In the genomic region with DNA sequence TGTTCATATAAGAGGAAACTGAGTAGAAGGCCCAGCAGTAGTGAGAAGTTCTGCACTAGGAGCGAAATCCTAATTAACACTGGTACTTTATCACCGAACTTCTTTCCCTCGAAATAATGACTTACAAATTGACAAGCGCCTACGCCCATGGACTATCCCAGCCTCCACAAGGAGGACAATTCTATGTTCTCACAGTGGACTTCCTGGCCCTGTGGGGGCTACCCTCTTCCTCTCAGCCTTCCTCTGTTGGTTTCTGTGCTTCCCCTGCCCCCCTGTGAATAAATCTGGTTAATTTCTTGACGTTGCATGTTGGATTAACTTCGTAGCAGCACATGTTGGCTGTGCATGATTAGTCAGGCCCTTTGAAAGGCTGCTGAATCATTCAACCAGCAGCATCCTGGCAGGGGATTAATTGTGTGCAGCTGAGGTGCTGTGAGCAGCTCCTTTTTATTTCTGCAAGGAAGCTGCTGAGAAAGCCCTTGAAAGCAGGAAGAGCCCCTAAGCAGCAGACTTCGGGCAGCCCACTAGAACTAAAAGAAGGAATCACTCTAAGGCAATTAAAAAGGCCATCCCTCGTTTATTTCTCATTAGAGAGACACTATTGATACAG, we compare ENCODE assay signal across 14 mouse cellular contexts.
DNase-seq lines count a peak whose midpoint lies in the region; ATAC-seq lines count a peak whose summit lies in the region.
"Had no signal": no experiment of that assay in that cellular context is flagged by ENCODE, and none has a peak within 500 bp of the region (broad histone marks: within the 10 kb centered on the region; RNA-seq: fewer than 3 reads in every experiment).

No protein-coding gene starts in this region.

- DNase-seq in midbrain, embryonic 10.5 days (ENCODE audit: low spot score), result peak; percentile 62
- peak; percentile 34 for DNase-seq in embryonic facial prominence, embryonic 10.5 days (ENCODE audit: low spot score)
- peak; percentile 58 for DNase-seq in forelimb bud, embryonic 11.5 days (ENCODE audit: low read depth, low spot score)
- peak; percentile 48 for DNase-seq in neural tube, embryonic 11.5 days (ENCODE audit: low spot score)
- no peak for DNase-seq in adipocyte (ENCODE audit: low spot score)
- no peak for DNase-seq in ovary, adult 18-20 months (ENCODE audit: low spot score)
- DNase-seq: heart, adult 18-20 months; kidney, postnatal 10 days; thymus, postnatal 36 days had no signal

- no peak overlapping the region for H3K4me2 ChIP-seq in midbrain, embryonic 16.5 days (ENCODE audit: low read length)
- no peak overlapping the region for H3K4me2 ChIP-seq in neural tube, embryonic 11.5 days (ENCODE audit: low read depth)
- H3K4me2 ChIP-seq: intestine, embryonic 15.5 days; liver, embryonic 15.5 days had no signal

- H3K9ac ChIP-seq in midbrain, embryonic 16.5 days (ENCODE audit: low read depth, low read length), result no peak overlapping the region
- no peak overlapping the region for H3K9ac ChIP-seq in neural tube, embryonic 11.5 days (ENCODE audit: low read length)
- H3K9ac ChIP-seq: intestine, embryonic 15.5 days; liver, embryonic 15.5 days had no signal

- H3K4me3 ChIP-seq in midbrain, embryonic 10.5 days, result no peak overlapping the region
- no peak overlapping the region for H3K4me3 ChIP-seq in midbrain, embryonic 16.5 days (ENCODE audit: low read depth, low read length)
- H3K4me3 ChIP-seq in embryonic facial prominence, embryonic 10.5 days, result no peak overlapping the region
- H3K4me3 ChIP-seq in neural tube, embryonic 11.5 days (ENCODE audit: low read depth, low read length), result no peak overlapping the region
- H3K4me3 ChIP-seq: intestine, embryonic 15.5 days; liver, embryonic 15.5 days; myocyte had no signal

- H3K27ac ChIP-seq in midbrain, embryonic 10.5 days (replicated peaks), result peak overlapping the region; percentile 76
- no peak overlapping the region for H3K27ac ChIP-seq in midbrain, embryonic 16.5 days (ENCODE audit: low read length)
- H3K27ac ChIP-seq in embryonic facial prominence, embryonic 10.5 days (replicated peaks), result no peak overlapping the region
- no peak overlapping the region for H3K27ac ChIP-seq in neural tube, embryonic 11.5 days (ENCODE audit: low read depth, low read length)
- H3K27ac ChIP-seq: intestine, embryonic 15.5 days; liver, embryonic 15.5 days had no signal

- H3K27me3 ChIP-seq in midbrain, embryonic 10.5 days (ENCODE audit: low read depth, poor library complexity, severe bottlenecking), result 0 out of 2 replicates have a peak, but pooled peaks cover 4% of the 10 kb centered on the region
- H3K27me3 ChIP-seq in midbrain, embryonic 16.5 days (ENCODE audit: control insufficient read depth, insufficient read depth, low read depth, low read length), result no peaks in the 10 kb centered on the region
- H3K27me3 ChIP-seq in embryonic facial prominence, embryonic 10.5 days (replicated peaks; ENCODE audit: low read depth, poor library complexity, severe bottlenecking), result no peaks in the 10 kb centered on the region
- no peaks in the 10 kb centered on the region for H3K27me3 ChIP-seq in neural tube, embryonic 11.5 days (ENCODE audit: control insufficient read depth, insufficient read depth, low read length)
- H3K27me3 ChIP-seq: liver, embryonic 15.5 days had no signal

- no peaks in the 10 kb centered on the region for H3K9me3 ChIP-seq in midbrain, embryonic 10.5 days (replicated peaks)
- H3K9me3 ChIP-seq in midbrain, embryonic 16.5 days (replicated peaks; ENCODE audit: control insufficient read depth, low read length, poor library complexity, severe bottlenecking), result no peaks in the 10 kb centered on the region
- H3K9me3 ChIP-seq in embryonic facial prominence, embryonic 10.5 days, result no peaks in the 10 kb centered on the region
- no peaks in the 10 kb centered on the region for H3K9me3 ChIP-seq in neural tube, embryonic 11.5 days (ENCODE audit: control insufficient read depth, low read length)
- H3K9me3 ChIP-seq: intestine, embryonic 15.5 days; liver, embryonic 15.5 days had no signal

- H3K4me1 ChIP-seq in midbrain, embryonic 10.5 days, result peaks cover 43% of the 10 kb centered on the region
- H3K4me1 ChIP-seq in midbrain, embryonic 16.5 days (ENCODE audit: control insufficient read depth, insufficient read depth, low read length), result peaks cover 6% of the 10 kb centered on the region
- peaks cover 27% of the 10 kb centered on the region for H3K4me1 ChIP-seq in embryonic facial prominence, embryonic 10.5 days
- no peaks in the 10 kb centered on the region for H3K4me1 ChIP-seq in neural tube, embryonic 11.5 days (ENCODE audit: control insufficient read depth, insufficient read depth, low read length)
- H3K4me1 ChIP-seq: liver, embryonic 15.5 days had no signal

- ATAC-seq in midbrain, embryonic 16.5 days, result no peak
- no peak for ATAC-seq in neural tube, embryonic 11.5 days (ENCODE audit: insufficient read depth, low FRiP score, low TSS enrichment)
- ATAC-seq in megakaryocyte progenitor cell, adult 5-6 weeks (replicated peaks; ENCODE audit: poor library complexity), result no peak
- ATAC-seq: intestine, embryonic 15.5 days had no signal

- no peaks in the 10 kb centered on the region for H3K36me3 ChIP-seq in midbrain, embryonic 10.5 days
- H3K36me3 ChIP-seq in midbrain, embryonic 16.5 days (ENCODE audit: control insufficient read depth, insufficient read depth, low read length), result no peaks in the 10 kb centered on the region
- H3K36me3 ChIP-seq in embryonic facial prominence, embryonic 10.5 days (replicated peaks), result no peaks in the 10 kb centered on the region
- H3K36me3 ChIP-seq in neural tube, embryonic 11.5 days (ENCODE audit: control insufficient read depth, insufficient read depth, low read length), result no peaks in the 10 kb centered on the region
- H3K36me3 ChIP-seq: intestine, embryonic 15.5 days; liver, embryonic 15.5 days had no signal

- 39% methylated on average over 9 of the region's 9 CpGs for WGBS in midbrain, embryonic 10.5 days
- 23% methylated on average over 9 of the region's 9 CpGs for WGBS in midbrain, embryonic 16.5 days
- WGBS in embryonic facial prominence, embryonic 10.5 days, result 53% methylated on average over 9 of the region's 9 CpGs
- WGBS in neural tube, embryonic 11.5 days, result 48% methylated on average over 9 of the region's 9 CpGs

Comparison
In these comparisons a context has a peak if more than half of its experiments do, and no peak if none do; other contexts are left out.
1. DNase-seq: peak in midbrain, embryonic 10.5 days (single experiment), embryonic facial prominence, embryonic 10.5 days (single experiment), forelimb bud, embryonic 11.5 days (single experiment) and neural tube, embryonic 11.5 days (single experiment); none in adipocyte (single experiment) and ovary, adult 18-20 months (single experiment).